Mouse (Mus musculus) spleen, adult 2 months (tissue): ENCODE data around the gene Emcn.

ENCODE experiments used
- CTCF ChIP-seq: fragments of 200-500 bp; IDR thresholded peaks from 2 replicates; pipeline ENCODE4 v1.5.1; 2011; ENCODE audit warnings: mild to moderate bottlenecking, inconsistent platforms; ENCODE audit not compliant: insufficient read depth, insufficient read length, insufficient replicate concordance; ENCODE audit errors: extremely low read depth
- POLR2A ChIP-seq: fragments of 200-500 bp; IDR thresholded peaks from 2 replicates; pipeline ENCODE4 v1.6.1; 2011; ENCODE audit warnings: low read depth, low read length, inconsistent platforms

DNA sequence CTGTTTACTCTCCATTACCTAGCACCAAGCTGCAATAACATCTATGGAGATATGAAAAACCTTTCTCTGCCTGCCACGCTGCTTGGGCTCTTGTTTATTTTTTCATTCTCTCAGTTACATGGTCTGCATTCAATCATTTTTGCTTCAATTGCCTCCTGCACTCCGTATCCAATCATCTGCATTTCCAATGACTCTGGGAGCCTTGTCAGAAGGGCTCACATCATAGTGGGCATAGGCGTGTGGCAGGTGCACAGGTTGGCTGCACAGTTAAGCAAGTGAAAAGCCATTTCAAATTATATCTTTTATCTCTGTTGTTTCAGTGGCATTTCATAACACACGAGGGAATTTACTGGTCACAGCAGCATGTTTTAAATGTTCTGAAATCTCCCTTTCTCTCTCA lies 125.1 kb downstream of the Emcn start:
- no peak for TF ChIP-seq CTCF
- no peak for TF ChIP-seq POLR2A
